Mouse (Mus musculus) retina, postnatal 7 days (tissue): Measurements from ENCODE around the gene Hcn1.
"Not testable (repeated sequence)": the region's sequence is repeated elsewhere in the genome, so short reads cannot be mapped to it uniquely, and the experiment has no call there.

Experiments used
- DNase-seq: peaks from one replicate; pipeline ENCODE4 v3.0.0-alpha.2; 2012; ENCODE audit warnings: low read depth, low spot score

Gene Hcn1

GRCm38 (mm10) chr13:117858416-117858815, 256.3 kb downstream of the Hcn1 start:
- DNase-seq: peak; percentile 5

GRCm38 (mm10) chr13:117877787-117878186, 275.7 kb downstream of the Hcn1 start:
- DNase-seq: no peak

GRCm38 (mm10) chr13:117880471-117881225, 278.5 kb downstream of the Hcn1 start:
- DNase-seq: no peak

- no peak for DNase-seq
These were observed 290.0 kb downstream of the Hcn1 start for GRCm38 (mm10) chr13:117892076-117892475.

GRCm38 (mm10) chr13:117898052-117898451, 295.9 kb downstream of the Hcn1 start:
- DNase-seq: no peak

- DNase-seq: no peak
These were observed 305.7 kb downstream of the Hcn1 start for GRCm38 (mm10) chr13:117907801-117908200.

GRCm38 (mm10) chr13:117929734-117930133, 327.6 kb downstream of the Hcn1 start:
- DNase-seq: no peak

GRCm38 (mm10) chr13:117931746-117932145, 329.6 kb downstream of the Hcn1 start:
- DNase-seq: no peak

GRCm38 (mm10) chr13:117938761-117939160, 336.6 kb downstream of the Hcn1 start:
- DNase-seq: no peak

- DNase-seq: no peak
These were observed 338.6 kb downstream of the Hcn1 start for GRCm38 (mm10) chr13:117940536-117941280.

- no peak for DNase-seq
These were observed 344.7 kb downstream of the Hcn1 start for GRCm38 (mm10) chr13:117946843-117947242.

- no peak for DNase-seq
These were observed 345.7 kb downstream of the Hcn1 start for GRCm38 (mm10) chr13:117947704-117948376.

GRCm38 (mm10) chr13:117958496-117959421, 356.6 kb downstream of the Hcn1 start:
- no peak for DNase-seq

GRCm38 (mm10) chr13:117964620-117965019, 362.5 kb downstream of the Hcn1 start:
- DNase-seq: no peak

- no peak for DNase-seq
These were observed 373.3 kb downstream of the Hcn1 start for GRCm38 (mm10) chr13:117975382-117975781.

GRCm38 (mm10) chr13:117975823-117976222, 373.7 kb downstream of the Hcn1 start:
- no peak for DNase-seq

GRCm38 (mm10) chr13:117984339-117984738, 382.2 kb downstream of the Hcn1 start:
- no peak for DNase-seq

GRCm38 (mm10) chr13:117999767-118000488, 397.8 kb downstream of the Hcn1 start:
- DNase-seq: no peak

GRCm38 (mm10) chr13:118000538-118000937, 398.4 kb downstream of the Hcn1 start:
- no peak for DNase-seq

- no peak for DNase-seq
These were observed 419.1 kb downstream of the Hcn1 start for GRCm38 (mm10) chr13:118021176-118021575.

GRCm38 (mm10) chr13:118022891-118023290, 420.8 kb downstream of the Hcn1 start:
- DNase-seq: not testable (repeated sequence)
